Mouse (Mus musculus) liver, adult 2 months (tissue): Measurements from ENCODE around the gene Itih3. TPM values are rescaled to one million over a fixed set of nuclear protein-coding genes. Genes with fewer than 3 reads are reported as not detected.

Experiments used
- DNase-seq: peaks from one replicate; pipeline ENCODE4 v3.0.0-alpha.2; 2011; ENCODE audit warnings: low read depth, low spot score; ENCODE audit errors: extremely low read depth
- H3K27ac ChIP-seq: fragments of 200-500 bp; replicated peaks from 2 replicates; pipeline ENCODE4 v1.5.1; 2012; ENCODE audit warnings: low read depth, mild to moderate bottlenecking, control low read depth, inconsistent platforms, low read length; ENCODE audit not compliant: insufficient read depth
- H3K27me3 ChIP-seq: fragments of 200-500 bp; 2 replicates; pipeline ENCODE4 v1.6.1; 2012; ENCODE audit warnings: mild to moderate bottlenecking, moderate library complexity, low read length, inconsistent platforms; ENCODE audit not compliant: control insufficient read depth, insufficient read depth
- H3K36me3 ChIP-seq: fragments of 200-500 bp; 2 replicates; pipeline ENCODE4 v1.6.1; 2012; ENCODE audit warnings: low read length, inconsistent platforms; ENCODE audit not compliant: control insufficient read depth, insufficient read depth
- H3K4me1 ChIP-seq: fragments of 200-500 bp; 2 replicates; pipeline ENCODE4 v1.6.1; 2011; ENCODE audit warnings: low read length; ENCODE audit not compliant: control insufficient read depth, insufficient read depth
- H3K4me3 ChIP-seq: fragments of 200-500 bp; 2 replicates; pipeline ENCODE4 v1.5.1; 2011; ENCODE audit warnings: low read depth, mild to moderate bottlenecking, control low read depth, low read length, moderate library complexity; ENCODE audit not compliant: insufficient read depth
- H3K79me2 ChIP-seq: fragments of 200-500 bp; 2 replicates; pipeline ENCODE4 v1.6.1; 2012; ENCODE audit warnings: inconsistent platforms, mild to moderate bottlenecking, low read length, moderate library complexity; ENCODE audit not compliant: control insufficient read depth, insufficient read depth
- H3K9ac ChIP-seq: fragments of 200-500 bp; 2 replicates; pipeline ENCODE4 v1.6.1; 2012; ENCODE audit warnings: low read depth, mild to moderate bottlenecking, control low read depth, inconsistent platforms, low read length
- CTCF ChIP-seq: fragments of 200-500 bp; IDR thresholded peaks from 2 replicates; pipeline ENCODE4 v1.5.1; 2011; ENCODE audit warnings: low read depth, low read length, control low read depth
- POLR2A ChIP-seq: fragments of 200-500 bp; IDR thresholded peaks from 2 replicates; pipeline ENCODE4 v1.6.1; 2011; ENCODE audit warnings: low read length, control low read depth; ENCODE audit not compliant: insufficient read depth; ENCODE audit errors: extremely low read depth
- WGBS: fragments of 180-500 bp; shearing (Covaris S2); methylation state at CpG from one replicate; pipeline ENCODE4 v1.1.7; 2018; 5-methylcytosine and 5-hydroxymethylcytosine counted together
- polyA plus RNA-seq: library from polyadenylated mRNA; depleted of rRNA; stranded (reverse); fragments of >200 nt; gene quantifications from 2 replicates; pipeline ENCODE4 v1.2.3, GENCODE M21; 2012
- total RNA-seq: library from RNA; depleted of rRNA; stranded (reverse); fragments of >200 nt; gene quantifications from 2 replicates; pipeline ENCODE4 v1.2.3, GENCODE M21; 2014

The Itih3 gene
- total and polyA plus RNA-seq, 2 experiments, result 492 to 603 TPM

DNA sequence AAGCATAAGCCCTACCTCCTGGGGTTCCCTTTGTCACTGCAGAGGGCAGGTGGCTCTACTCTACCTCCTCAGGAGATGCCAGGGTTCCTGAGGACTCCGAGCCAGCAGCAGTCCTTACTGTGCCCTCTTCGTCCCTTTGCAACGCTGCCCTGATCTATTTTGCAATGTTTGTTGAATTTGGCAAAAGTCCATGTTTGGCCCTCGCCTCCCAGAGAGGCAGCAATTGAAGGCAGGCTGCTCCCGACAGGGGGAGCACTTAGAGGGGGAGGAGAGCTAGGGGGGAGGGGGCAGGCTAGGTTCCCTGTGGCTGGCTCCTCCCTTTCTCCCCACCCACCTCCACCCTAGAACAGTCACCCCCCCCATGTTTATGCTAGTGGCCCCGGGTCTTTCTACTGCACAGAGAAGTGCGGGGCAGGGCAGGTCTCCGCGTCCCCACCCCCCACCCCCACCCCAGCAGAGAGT lies 35.3 kb downstream of the Itih3 start:
- peak overlapping the region; percentile 77 for H3K4me3 ChIP-seq
- H3K9ac ChIP-seq, result peak overlapping the region; percentile 93
- peaks cover 6% of the 10 kb centered on the region; the same call in 1 of the 2 replicates for H3K79me2 ChIP-seq
- TF ChIP-seq POLR2A (peak; percentile 68; the same call in 1 of the 2 replicates), CTCF (peak; percentile 79)
- H3K27me3 ChIP-seq, result no peaks in the 10 kb centered on the region
- H3K36me3 ChIP-seq, result peaks cover 37% of the 10 kb centered on the region
- peak; percentile 95 for DNase-seq
- peaks cover 18% of the 10 kb centered on the region for H3K4me1 ChIP-seq
- H3K27ac ChIP-seq, result peak overlapping the region; percentile 99
- WGBS, result 3% methylated on average over 8 of the region's 9 CpGs

DNA sequence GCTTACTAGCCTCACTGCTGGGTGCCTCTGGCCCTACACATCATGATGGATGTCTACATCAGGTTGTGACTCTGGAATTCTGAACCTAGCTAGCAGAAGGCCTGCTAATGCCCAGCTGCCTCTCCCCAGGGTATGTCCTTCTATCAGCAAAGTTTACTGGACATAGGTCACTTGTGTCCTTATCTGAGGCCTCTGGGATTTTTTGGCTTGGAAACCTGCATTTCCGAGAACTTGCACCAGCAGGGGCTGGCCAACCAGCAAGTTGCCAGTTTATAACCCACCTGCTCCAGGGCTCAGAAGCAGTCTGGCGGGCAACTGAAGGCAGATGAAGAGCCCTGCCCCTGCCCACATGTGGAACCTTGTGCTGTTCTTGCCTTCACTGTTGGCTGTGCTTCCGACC lies 37.4 kb downstream of the Itih3 start, which contains the start of gene Itih4:
TSS of gene Itih4 (plus strand) at position 273 of the 400 bp plus-strand sequence.
- WGBS, result 32% methylated on average over 3 of the region's 3 CpGs
- Histone ChIP-seq H3K9ac (peak within 1 kb of the TSS; percentile 93), H3K27me3 (no peaks in the 10 kb centered on the region), H3K4me3 (peak within 1 kb of the TSS; percentile 77), H3K79me2 (peaks cover 6% of the 10 kb centered on the region; the same call in 1 of the 2 replicates), H3K27ac (peak within 1 kb of the TSS; percentile 99), H3K4me1 (peaks cover 18% of the 10 kb centered on the region), H3K36me3 (peaks cover 22% of the 10 kb centered on the region)
- peak; percentile 85 for TF ChIP-seq POLR2A
- TF ChIP-seq CTCF, result no peak
- peak; percentile 97 for DNase-seq

DNA sequence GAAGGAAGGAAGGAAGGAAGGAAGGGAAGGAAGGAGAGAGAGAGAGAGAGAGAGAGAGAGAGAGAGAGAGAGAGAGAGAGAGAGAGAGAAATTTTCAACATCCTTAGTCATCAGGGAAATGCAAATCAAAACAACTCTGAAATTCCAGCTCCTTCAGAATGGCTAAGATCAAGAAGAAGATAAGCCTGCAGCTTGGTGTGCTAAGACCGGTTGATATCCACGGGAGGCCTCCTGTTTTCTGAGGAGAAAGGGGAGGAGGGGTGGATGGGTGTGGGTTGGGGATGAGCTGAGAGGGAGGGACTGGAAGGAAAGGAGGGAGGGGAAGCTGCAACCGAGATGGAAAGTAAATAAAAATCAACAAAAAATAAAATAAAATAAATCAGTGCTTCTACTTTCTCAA lies 38.3 kb downstream of the Itih3 start:
- Histone ChIP-seq H3K4me3 (no peak overlapping the region), H3K4me1 (peaks cover 18% of the 10 kb centered on the region), H3K27ac (peak overlapping the region; percentile 81), H3K27me3 (no peaks in the 10 kb centered on the region), H3K9ac (no peak overlapping the region), H3K36me3 (peaks cover 14% of the 10 kb centered on the region), H3K79me2 (peaks cover 6% of the 10 kb centered on the region; the same call in 1 of the 2 replicates)
- WGBS, result 22% methylated on average over 3 of the region's 3 CpGs
- no peak for TF ChIP-seq POLR2A
- TF ChIP-seq CTCF, result no peak
- no peak for DNase-seq

DNA sequence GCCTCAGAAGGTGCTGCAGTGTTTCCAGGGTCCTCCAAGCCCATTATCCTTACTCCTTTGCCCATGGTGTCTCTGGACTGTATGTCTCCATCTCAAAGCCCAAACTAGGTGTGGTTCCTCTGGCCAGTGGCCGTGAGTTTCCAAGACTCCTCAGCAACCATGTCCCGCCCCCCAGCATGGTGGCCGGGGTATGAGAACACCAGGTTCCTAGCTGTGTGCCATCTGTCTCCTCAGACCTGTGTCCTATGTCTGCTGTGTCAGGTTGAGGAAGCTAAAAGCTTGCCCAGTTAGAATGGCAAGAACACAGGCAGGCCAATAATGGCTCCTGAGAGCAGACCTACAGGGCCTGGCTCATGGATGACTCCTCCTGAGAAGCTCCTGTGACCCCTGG lies 41.8 kb downstream of the Itih3 start:
- Histone ChIP-seq H3K4me1 (peaks cover 7% of the 10 kb centered on the region), H3K79me2 (no peaks in the 10 kb centered on the region; the same call in 1 of the 2 replicates), H3K9ac (no peak overlapping the region), H3K27ac (no peak overlapping the region), H3K4me3 (no peak overlapping the region), H3K36me3 (no peaks in the 10 kb centered on the region), H3K27me3 (no peaks in the 10 kb centered on the region)
- no peak for DNase-seq
- TF ChIP-seq POLR2A (no peak), CTCF (no peak)
- 91% methylated on average over 3 of the region's 3 CpGs for WGBS

DNA sequence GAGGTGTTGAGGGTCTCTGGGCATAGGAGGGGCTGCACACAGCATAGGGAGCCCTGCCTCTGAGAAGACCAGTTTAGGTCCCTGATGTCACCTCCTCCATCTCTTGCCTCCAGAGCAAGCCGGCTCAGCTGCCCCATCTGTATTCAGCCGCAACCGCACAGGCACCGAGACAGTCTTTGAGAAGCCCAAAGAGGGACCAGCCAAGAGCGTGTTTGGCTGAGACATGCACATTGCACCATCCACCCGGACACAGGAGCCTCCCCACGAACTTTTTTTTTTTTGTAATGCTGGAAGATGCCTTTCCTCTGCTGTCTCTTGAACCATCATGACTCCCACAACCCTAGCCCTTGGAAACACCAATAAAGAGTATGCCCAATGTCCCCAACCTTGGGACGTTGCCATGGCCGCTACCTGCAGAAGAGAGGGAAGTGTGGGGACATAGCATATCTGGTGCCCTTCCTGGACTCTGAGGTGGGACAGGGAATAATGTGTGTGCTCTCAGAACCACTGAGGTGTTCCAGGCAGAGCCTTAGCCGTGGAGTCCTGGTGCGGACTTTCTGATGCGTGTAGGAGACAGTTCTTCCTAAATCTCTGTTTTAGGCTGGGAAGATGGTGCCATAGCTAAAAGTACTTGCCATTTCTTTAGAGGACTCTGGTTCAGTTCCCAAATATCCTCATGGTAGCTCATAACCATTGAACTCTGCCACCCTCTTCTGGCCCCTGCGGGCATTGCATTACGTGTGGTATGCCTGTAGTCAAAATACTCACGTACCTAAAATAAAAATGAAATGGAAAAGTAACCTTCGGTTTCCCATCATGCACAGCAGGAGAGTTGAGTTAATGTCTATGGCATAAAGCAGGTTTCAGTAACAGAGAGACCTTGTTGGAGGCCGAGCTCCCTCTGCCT lies 42.5 kb downstream of the Itih3 start:
- H3K79me2 ChIP-seq, result no peaks in the 10 kb centered on the region
- peak; percentile 67; the same call in 1 of the 2 replicates for TF ChIP-seq CTCF
- no peak for TF ChIP-seq POLR2A

More for the DNA sequence above, 42.5 kb downstream of the Itih3 start:
- no peak overlapping the region for H3K9ac ChIP-seq
- no peak overlapping the region for H3K27ac ChIP-seq
- no peaks in the 10 kb centered on the region for H3K36me3 ChIP-seq
- WGBS, result 65% methylated on average over 17 of the region's 17 CpGs
- H3K4me1 ChIP-seq, result peaks cover 10% of the 10 kb centered on the region
- no peak overlapping the region for H3K4me3 ChIP-seq
- peak; percentile 62 for DNase-seq
- H3K27me3 ChIP-seq, result no peaks in the 10 kb centered on the region
